Mouse (Mus musculus) heart, embryonic 12.5 days (tissue): ENCODE data around the gene Pklr. TPM values are rescaled to one million over a fixed set of nuclear protein-coding genes. Genes with fewer than 3 reads are reported as not detected.

Source experiments
- polyA plus RNA-seq: library from polyadenylated mRNA; unstranded; fragments of >200 nt; fragmentation: Nextera tagmentation; extraction: Ambion mirVana; gene quantifications from 2 replicates; pipeline ENCODE4 v1.2.1, GENCODE M21; 2016

The Pklr gene
- polyA plus RNA-seq, 1 experiment from 2014 or later = 2.8 TPM

Other genes with a start within 250 kb of the Pklr start
- gene Msto1, start 222.1 kb upstream of the Pklr start, polyA plus RNA-seq = 48.9 and 52.4 TPM in 2 replicates
- 15.9 and 17.2 TPM in 2 replicates for gene Ash1l, start 185.5 kb upstream of the Pklr start, polyA plus RNA-seq
- gene Dap3, start 185.0 kb upstream of the Pklr start, polyA plus RNA-seq = 141 and 146 TPM in 2 replicates
- gene Rusc1, start 42.8 kb upstream of the Pklr start, polyA plus RNA-seq = 10.1 and 10.5 TPM in 2 replicates
- not detected in 2 replicates for gene Gm43738, start 35.0 kb upstream of the Pklr start, polyA plus RNA-seq
- gene Fdps, start 34.2 kb upstream of the Pklr start, polyA plus RNA-seq = 130 and 136 TPM in 2 replicates
- 0.45 and 0.65 TPM in 2 replicates for gene Hcn3, start 24.1 kb downstream of the Pklr start, polyA plus RNA-seq
- 24.6 and 24.8 TPM in 2 replicates for gene Clk2, start 28.7 kb downstream of the Pklr start, polyA plus RNA-seq
- 88.8 and 92.5 TPM in 2 replicates for gene Scamp3, start 41.3 kb downstream of the Pklr start, polyA plus RNA-seq
- 15.4 and 15.6 TPM in 2 replicates for gene Fam189b, start 47.0 kb downstream of the Pklr start, polyA plus RNA-seq
- gene Gba, start 66.8 kb downstream of the Pklr start, polyA plus RNA-seq = 37.1 and 38.0 TPM in 2 replicates
- 16.2 and 18.7 TPM in 2 replicates for gene Thbs3, start 79.0 kb downstream of the Pklr start, polyA plus RNA-seq
- gene Mtx1, start 90.9 kb downstream of the Pklr start, polyA plus RNA-seq = 123 and 127 TPM in 2 replicates
- 0.48 TPM in 1 of 2 replicates, not detected in the other for gene Muc1, start 92.9 kb downstream of the Pklr start, polyA plus RNA-seq
- gene Krtcap2, start 109.8 kb downstream of the Pklr start, polyA plus RNA-seq = 243 and 262 TPM in 2 replicates
- gene Trim46, start 110.2 kb downstream of the Pklr start, polyA plus RNA-seq = 0.89 and 1.1 TPM in 2 replicates
- gene Dpm3, start 123.2 kb downstream of the Pklr start, polyA plus RNA-seq = 65.1 and 79.2 TPM in 2 replicates
- gene Slc50a1, start 134.4 kb downstream of the Pklr start, polyA plus RNA-seq = 40.9 and 42.9 TPM in 2 replicates
- 27.0 and 31.0 TPM in 2 replicates for gene Efna1, start 145.0 kb downstream of the Pklr start, polyA plus RNA-seq
- 1.3 TPM in 2 replicates for gene Efna3, start 186.8 kb downstream of the Pklr start, polyA plus RNA-seq
- gene Efna4, start 201.9 kb downstream of the Pklr start, polyA plus RNA-seq = 8.7 and 10.6 TPM in 2 replicates
- gene Adam15, start 213.9 kb downstream of the Pklr start, polyA plus RNA-seq = 47.2 and 55.5 TPM in 2 replicates
- not detected in 2 replicates for gene Dcst2, start 225.8 kb downstream of the Pklr start, polyA plus RNA-seq
- 0.09 TPM in 1 of 2 replicates, not detected in the other for gene Dcst1, start 229.1 kb downstream of the Pklr start, polyA plus RNA-seq